Mouse (Mus musculus) heart, embryonic 14.5 days (tissue): Measurements from ENCODE around the gene Srebf1. TPM values are rescaled to one million over a fixed set of nuclear protein-coding genes. Genes with fewer than 3 reads are reported as not detected.

Experiments used
- ATAC-seq: fragments of 200-750 bp; cut with Nextera tagmentation; 2 replicates; pipeline ENCODE4 v1.8.0; 2017; ENCODE audit warnings: low read depth, moderate TSS enrichment; ENCODE audit not compliant: insufficient number of reproducible peaks, insufficient read depth, low FRiP score
- H3K27ac ChIP-seq, 2 experiments: fragments of 200-500 bp in 1 of 2; fragments of 300-500 bp in 1 of 2; sonication (generic) in 1 of 2; replicated peaks in 1 of 2; 2 replicates each; pipeline ENCODE4 v1.5.1; 2012 to 2014; ENCODE audit warnings: low read depth in 2 of 2, low read length in 2 of 2, control low read depth in 1 of 2, mild to moderate bottlenecking in 1 of 2, mixed read lengths in 1 of 2; ENCODE audit not compliant: control insufficient read depth in 1 of 2, insufficient read depth in 1 of 2
- H3K27me3 ChIP-seq: fragments of 300-500 bp; sonication (generic); 2 replicates; pipeline ENCODE4 v1.6.1; 2014; ENCODE audit warnings: mild to moderate bottlenecking, low read length, control low read depth; ENCODE audit not compliant: control insufficient read depth, insufficient read depth
- H3K36me3 ChIP-seq: fragments of 300-500 bp; sonication (generic); 2 replicates; pipeline ENCODE4 v1.6.1; 2014; ENCODE audit warnings: mild to moderate bottlenecking, control low read depth, low read length, mixed read lengths; ENCODE audit not compliant: control insufficient read depth, insufficient read depth
- H3K4me1 ChIP-seq, 2 experiments: fragments of 200-500 bp in 1 of 2; fragments of 300-500 bp in 1 of 2; sonication (generic) in 1 of 2; 2 replicates each; pipeline ENCODE4 v1.6.1; 2012 to 2014; ENCODE audit warnings: low read length in 2 of 2, control low read depth in 1 of 2, mixed read lengths in 1 of 2; ENCODE audit not compliant: control insufficient read depth in 2 of 2, insufficient read depth in 2 of 2
- H3K4me2 ChIP-seq: fragments of 300-500 bp; sonication (generic); 2 replicates; pipeline ENCODE4 v1.6.1; 2014; ENCODE audit warnings: mild to moderate bottlenecking, low read length
- H3K4me3 ChIP-seq, 2 experiments: fragments of 200-500 bp in 1 of 2; fragments of 300-500 bp in 1 of 2; sonication (generic) in 1 of 2; 2 replicates each; pipeline ENCODE4 v1.5.1; 2012 to 2014; ENCODE audit warnings: low read length in 2 of 2, mild to moderate bottlenecking in 2 of 2, control low read depth in 1 of 2, low read depth in 1 of 2, moderate library complexity in 1 of 2; ENCODE audit not compliant: control insufficient read depth in 1 of 2, insufficient read depth in 1 of 2
- H3K9ac ChIP-seq: fragments of 300-500 bp; sonication (generic); 2 replicates; pipeline ENCODE4 v1.6.1; 2014; ENCODE audit warnings: mild to moderate bottlenecking, low read length
- H3K9me3 ChIP-seq: fragments of 300-500 bp; sonication (generic); 2 replicates; pipeline ENCODE4 v1.6.1; 2016; ENCODE audit warnings: low read length, control low read depth; ENCODE audit not compliant: control insufficient read depth
- WGBS: fragments of 180-500 bp; shearing (Covaris S2); extraction: QIAGEN DNeasy Blood & Tissue Kit; methylation state at CpG from one replicate; pipeline ENCODE4 v1.1.7; 2014; 5-methylcytosine and 5-hydroxymethylcytosine counted together
- polyA plus RNA-seq: library from polyadenylated mRNA; unstranded; fragments of >200 nt; fragmentation: Nextera tagmentation; extraction: Ambion mirVana; gene quantifications from 2 replicates; pipeline ENCODE4 v1.2.1, GENCODE M21; 2014

The Srebf1 gene
- polyA plus RNA-seq, 1 experiment from 2014 or later = 37.9 TPM

DNA sequence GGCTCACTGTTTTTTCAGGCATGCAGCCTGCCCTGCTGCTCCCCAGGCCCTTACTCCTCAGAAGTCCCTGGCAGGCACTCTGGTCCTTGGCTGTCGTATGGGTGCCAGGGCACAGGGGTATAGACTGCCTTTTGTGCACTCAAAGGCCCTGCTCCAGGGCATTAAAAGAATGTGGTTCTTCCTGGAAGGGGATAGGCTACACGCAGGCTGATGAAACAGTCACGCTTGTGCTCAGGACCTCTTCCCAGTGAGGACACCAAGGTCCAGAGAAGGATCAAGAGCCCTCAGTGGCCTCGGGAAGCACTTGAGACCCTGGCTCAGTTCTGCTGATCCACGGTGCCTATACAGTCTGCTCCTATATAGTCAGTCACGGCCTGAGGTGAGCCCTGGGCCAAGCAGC is 9.1 kb downstream of the Srebf1 start:
- 67% methylated on average over 6 of the region's 6 CpGs for WGBS
- Histone ChIP-seq H3K4me1 (peaks cover 31 to 56% of the 10 kb centered on the region in 2 experiments), H3K27me3 (no peaks in the 10 kb centered on the region), H3K36me3 (peaks cover 6% of the 10 kb centered on the region; the same call in 1 of the 2 replicates), H3K4me3 (no peak overlapping the region), H3K9ac (no peak overlapping the region), H3K4me2 (no peak overlapping the region), H3K27ac (no peak overlapping the region), H3K9me3 (no peaks in the 10 kb centered on the region)
- no peak for ATAC-seq

DNA sequence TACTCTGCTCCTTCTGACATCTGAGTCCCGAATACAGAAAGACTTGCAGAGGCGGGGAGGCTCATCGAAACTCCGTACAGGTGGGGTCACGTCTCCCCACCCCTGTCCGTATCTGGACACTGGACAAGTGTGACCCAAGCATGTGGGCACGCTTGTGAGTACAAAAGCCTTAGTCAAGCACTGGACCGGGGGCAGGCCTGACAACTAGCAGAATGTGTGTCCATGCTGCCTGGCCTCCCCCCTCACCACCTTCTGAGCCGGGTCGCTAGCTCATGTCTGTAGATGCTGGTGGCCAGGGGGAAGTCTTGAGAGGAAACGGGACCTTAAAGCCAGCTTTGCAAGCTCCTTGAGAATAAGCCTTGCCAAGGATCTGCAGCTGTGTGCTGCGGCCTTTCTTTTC is 10.6 kb downstream of the Srebf1 start:
- Histone ChIP-seq H3K4me1 (peaks cover 35 to 60% of the 10 kb centered on the region in 2 experiments), H3K9ac (peak overlapping the region; percentile 5; the same call in 1 of the 2 replicates), H3K4me2 (no peak overlapping the region), H3K36me3 (peaks cover 6% of the 10 kb centered on the region), H3K9me3 (no peaks in the 10 kb centered on the region), H3K27ac (no peak overlapping the region), H3K4me3 (no peak overlapping the region), H3K27me3 (no peaks in the 10 kb centered on the region)
- WGBS = 76% methylated on average over 12 of the region's 12 CpGs
- ATAC-seq = no peak

DNA sequence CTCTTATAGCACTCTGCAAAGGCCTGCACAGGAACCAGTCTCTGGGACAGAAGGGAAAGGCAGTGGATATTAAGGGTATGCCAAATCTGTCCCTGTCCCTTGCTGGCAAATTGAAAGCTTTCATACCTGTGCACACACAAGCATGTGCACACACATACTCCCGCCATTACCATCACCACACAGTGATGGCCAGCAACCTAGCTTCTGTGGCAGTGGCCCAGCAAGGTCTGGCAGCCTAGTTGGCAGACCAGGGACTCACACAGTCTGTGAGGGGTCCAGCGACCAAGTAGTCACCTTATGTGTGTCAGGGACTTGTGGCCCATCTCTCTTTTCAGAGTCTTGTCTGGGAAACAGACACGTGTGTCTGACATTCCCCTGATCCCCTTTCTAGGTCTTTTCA is 11.2 kb downstream of the Srebf1 start:
- no peaks in the 10 kb centered on the region for H3K9me3 ChIP-seq

DNA sequence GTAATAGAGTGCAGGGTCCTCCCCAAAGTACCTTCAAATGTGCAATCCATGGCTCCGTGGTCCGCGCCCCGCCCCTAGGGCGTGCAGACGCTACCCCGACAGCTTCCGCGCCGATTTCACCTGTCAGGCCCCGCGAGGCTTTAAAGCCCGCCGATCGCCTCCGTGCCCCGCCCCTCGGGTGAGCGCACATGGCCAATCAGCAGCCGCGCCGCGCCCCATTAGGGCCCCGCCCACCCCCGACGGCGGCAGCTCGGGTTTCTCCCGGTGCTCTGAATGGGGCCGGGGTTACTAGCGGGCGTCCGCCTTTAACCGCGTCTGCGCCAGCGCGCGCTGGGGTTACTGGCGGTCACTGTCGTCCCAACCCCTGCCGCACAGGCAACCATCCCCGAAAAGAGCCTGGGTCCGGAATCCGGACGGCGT is 12.1 kb downstream of the Srebf1 start:
- Histone ChIP-seq H3K9me3 (no peaks in the 10 kb centered on the region), H3K4me1 (peaks cover 40 to 75% of the 10 kb centered on the region in 2 experiments), H3K4me3 (peak overlapping the region; percentile 49 to 51), H3K9ac (peak overlapping the region; percentile 75), H3K4me2 (peak overlapping the region; percentile 97), H3K27me3 (no peaks in the 10 kb centered on the region), H3K36me3 (peaks cover 20% of the 10 kb centered on the region), H3K27ac (peak overlapping the region; percentile 83 to 92)
- under 1% methylated on average over 47 of the region's 47 CpGs for WGBS
- peak; percentile 86 for ATAC-seq

More for the DNA sequence above, 11.2 kb downstream of the Srebf1 start:
- Histone ChIP-seq H3K9ac (peak overlapping the region; percentile 75; the same call in 1 of the 2 replicates), H3K27ac (peak overlapping the region; percentile 70 to 74; a peak in 2 of 4 replicates), H3K4me1 (peaks cover 35 to 66% of the 10 kb centered on the region in 2 experiments), H3K36me3 (peaks cover 12% of the 10 kb centered on the region), H3K27me3 (no peaks in the 10 kb centered on the region), H3K4me3 (no peak overlapping the region), H3K4me2 (peak overlapping the region; percentile 97)
- no peak for ATAC-seq
- WGBS = 59% methylated on average over 3 of the region's 3 CpGs

- H3K27ac ChIP-seq = peak overlapping the region; percentile 83 to 92
- H3K9ac ChIP-seq = peak overlapping the region; percentile 75
- H3K9me3 ChIP-seq = no peaks in the 10 kb centered on the region
- H3K27me3 ChIP-seq = no peaks in the 10 kb centered on the region
- ATAC-seq = no peak
- peak overlapping the region; percentile 97 for H3K4me2 ChIP-seq
- H3K36me3 ChIP-seq = peaks cover 25% of the 10 kb centered on the region
- WGBS = 8% methylated on average over 2 of the region's 2 CpGs
- H3K4me1 ChIP-seq = peaks cover 43 to 77% of the 10 kb centered on the region in 2 experiments
- peak overlapping the region; percentile 49 to 51 for H3K4me3 ChIP-seq
These were observed 12.5 kb downstream of the Srebf1 start for GRCm38 (mm10) chr11:60209933-60210249.

DNA sequence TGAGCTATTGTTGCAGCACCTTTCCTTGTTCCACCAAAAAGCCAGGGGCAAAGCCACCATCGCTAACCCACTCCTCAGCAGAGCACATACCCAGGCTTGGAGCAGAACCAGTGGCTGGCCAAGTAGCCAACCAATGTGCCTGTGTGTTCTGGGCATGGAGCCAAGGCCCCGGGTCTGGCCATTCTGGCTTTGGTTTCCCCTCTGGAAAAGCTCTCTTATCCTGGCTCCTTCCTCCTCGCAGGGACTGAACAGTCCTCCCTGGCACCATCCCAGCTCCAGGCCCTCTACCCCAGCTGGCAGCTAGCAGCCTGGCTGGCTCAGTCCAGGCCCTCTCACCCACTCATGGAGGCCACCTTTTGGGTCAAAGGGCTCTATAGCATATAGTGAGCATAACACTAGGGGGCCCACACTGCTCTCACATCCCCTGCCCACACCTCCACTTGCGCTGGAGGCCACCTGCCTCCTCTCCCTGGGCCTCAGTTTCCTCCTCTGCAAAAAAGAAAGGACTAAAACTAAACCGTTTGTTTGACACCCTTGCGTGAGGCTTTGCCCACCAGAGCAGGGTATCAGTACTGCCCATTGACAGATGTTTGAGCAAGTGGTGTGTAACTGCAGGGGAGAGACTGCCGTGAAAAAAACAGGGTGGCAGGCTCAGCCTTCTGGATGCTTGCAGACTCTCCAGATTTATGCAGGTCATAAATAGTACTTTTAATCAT is 13.0 kb downstream of the Srebf1 start:
- WGBS = 32% methylated on average over 7 of the region's 7 CpGs
- ATAC-seq = peak; percentile 58
- Histone ChIP-seq H3K4me2 (peak overlapping the region; percentile 97), H3K4me3 (peak overlapping the region; percentile 49 to 51), H3K36me3 (peaks cover 30% of the 10 kb centered on the region), H3K9ac (peak overlapping the region; percentile 75), H3K9me3 (no peaks in the 10 kb centered on the region), H3K27ac (peak overlapping the region; percentile 83 to 92), H3K4me1 (peaks cover 43 to 77% of the 10 kb centered on the region in 2 experiments), H3K27me3 (no peaks in the 10 kb centered on the region)

GRCm38 (mm10) chr11:60208712-60209111 is 13.7 kb downstream of the Srebf1 start:
- Histone ChIP-seq H3K27ac (peak overlapping the region; percentile 83 to 92), H3K36me3 (peaks cover 37% of the 10 kb centered on the region), H3K9ac (peak overlapping the region; percentile 75), H3K9me3 (no peaks in the 10 kb centered on the region), H3K27me3 (no peaks in the 10 kb centered on the region), H3K4me1 (peaks cover 43 to 77% of the 10 kb centered on the region in 2 experiments), H3K4me3 (peak overlapping the region; percentile 17 to 49), H3K4me2 (peak overlapping the region; percentile 97)
- ATAC-seq = no peak
- WGBS = 30% methylated on average over 4 of the region's 4 CpGs
